ENCODE assay signal across 29 mouse cellular contexts in the genomic region with DNA sequence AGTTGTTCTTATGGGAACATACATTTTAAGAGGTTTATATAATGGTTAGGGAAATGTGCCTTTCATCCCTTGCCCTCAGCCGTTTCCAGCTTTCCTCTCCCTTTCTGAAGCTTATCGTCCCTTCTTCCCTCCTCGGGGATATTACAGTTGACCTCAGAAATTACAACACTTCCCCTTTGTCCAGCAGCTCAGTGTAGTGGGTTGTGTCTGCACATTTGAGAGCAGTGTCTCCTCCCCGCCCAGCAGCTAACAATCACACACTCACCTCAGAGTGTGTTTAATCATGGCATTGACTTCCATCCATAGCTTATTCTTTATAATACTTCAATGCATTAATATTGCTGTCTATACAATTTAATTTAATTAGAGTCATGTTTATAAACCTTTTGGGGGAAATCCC.
DNase-seq lines count a peak whose midpoint lies in the region; ATAC-seq lines count a peak whose summit lies in the region.
"Had no signal": no experiment of that assay in that cellular context is flagged by ENCODE, and none has a peak within 500 bp of the region (broad histone marks: within the 10 kb centered on the region; RNA-seq: fewer than 3 reads in every experiment).

No protein-coding gene starts in this region.

- DNase-seq in heart, postnatal 25 days (ENCODE audit: low spot score): no peak
- peak; percentile 82 for DNase-seq in 416B (ENCODE audit: low read depth)
- DNase-seq in left cerebral cortex, adult 11 months (ENCODE audit: low spot score): no peak
- DNase-seq in hindbrain, embryonic 10.5 days (ENCODE audit: low spot score): no peak
- DNase-seq: adrenal gland, adult 8-10 months; B cell, adult 2 months; cerebellum, adult 2 months; cerebellum, postnatal 14 days; gastrocnemius, postnatal 10 days; kidney, adult 8-10 months; kidney, postnatal 4 days; liver; lung, embryonic 14.5 days; lung, postnatal 14 days; right cerebral cortex, adult 18-20 months; spleen, adult 18-20 months; thymus, postnatal 14 days had no signal

- H3K9ac ChIP-seq in heart, embryonic 12.5 days: no peak overlapping the region
- H3K9ac ChIP-seq: embryonic facial prominence, embryonic 15.5 days; forebrain, embryonic 13.5 days; hindbrain, embryonic 12.5 days; liver, embryonic 14.5 days; lung, embryonic 14.5 days; midbrain, embryonic 13.5 days had no signal

- peaks cover 60% of the 10 kb centered on the region for H3K4me1 ChIP-seq in heart, embryonic 12.5 days (replicated peaks)
- no peaks in the 10 kb centered on the region for H3K4me1 ChIP-seq in hindbrain, embryonic 10.5 days (replicated peaks)
- H3K4me1 ChIP-seq: embryonic facial prominence, embryonic 10.5 days; embryonic facial prominence, embryonic 15.5 days; forebrain, embryonic 13.5 days; hindbrain, embryonic 12.5 days; midbrain, embryonic 13.5 days had no signal

- peaks cover 19% of the 10 kb centered on the region for H3K36me3 ChIP-seq in heart, embryonic 12.5 days
- peaks cover 46% of the 10 kb centered on the region for H3K36me3 ChIP-seq in hindbrain, embryonic 10.5 days

- intact Hi-C loops in heart, postnatal 25 days (cut with DNase I): no loop called here

- 30% methylated on average over 4 of the region's 4 CpGs for WGBS in heart, embryonic 12.5 days
- WGBS in hindbrain, embryonic 10.5 days: 84% methylated on average over 4 of the region's 4 CpGs

- H3K4me2 ChIP-seq in heart, embryonic 12.5 days: no peak overlapping the region
- H3K4me2 ChIP-seq: embryonic facial prominence, embryonic 15.5 days; forebrain, embryonic 13.5 days; hindbrain, embryonic 12.5 days; lung, embryonic 14.5 days; midbrain, embryonic 13.5 days had no signal

- no peak for ATAC-seq in heart, embryonic 12.5 days (ENCODE audit: insufficient number of reproducible peaks, low FRiP score)
- peak; percentile 56 for ATAC-seq in granulocyte monocyte progenitor cell, adult 5-6 weeks (replicated peaks; ENCODE audit: poor library complexity, severe bottlenecking)
- peak; percentile 54 for ATAC-seq in megakaryocyte progenitor cell, adult 5-6 weeks (replicated peaks; ENCODE audit: poor library complexity)
- ATAC-seq: activated CD4-positive, CD25-positive, alpha-beta regulatory T cell, adult 4 months; forebrain, embryonic 13.5 days; intestine, embryonic 16.5 days; midbrain, embryonic 13.5 days had no signal

- H3K27me3 ChIP-seq in heart, embryonic 12.5 days (replicated peaks): no peaks in the 10 kb centered on the region
- no peaks in the 10 kb centered on the region for H3K27me3 ChIP-seq in hindbrain, embryonic 10.5 days (ENCODE audit: insufficient read depth, poor library complexity, severe bottlenecking)
- H3K27me3 ChIP-seq: embryonic facial prominence, embryonic 15.5 days; forebrain, embryonic 13.5 days; hindbrain, embryonic 12.5 days; midbrain, embryonic 13.5 days had no signal

- H3K4me3 ChIP-seq in heart, embryonic 12.5 days: no peak overlapping the region
- H3K4me3 ChIP-seq in hindbrain, embryonic 10.5 days: no peak overlapping the region
- H3K4me3 ChIP-seq: embryonic facial prominence, embryonic 10.5 days; embryonic facial prominence, embryonic 15.5 days; forebrain, embryonic 13.5 days; hindbrain, embryonic 12.5 days; midbrain, embryonic 13.5 days had no signal

- peak overlapping the region; percentile 41; the same call in 1 of the 2 replicates for H3K27ac ChIP-seq in heart, embryonic 12.5 days (ENCODE audit: poor library complexity, severe bottlenecking)
- no peak overlapping the region for H3K27ac ChIP-seq in hindbrain, embryonic 10.5 days
- H3K27ac ChIP-seq: embryonic facial prominence, embryonic 10.5 days; embryonic facial prominence, embryonic 15.5 days; forebrain, embryonic 13.5 days; hindbrain, embryonic 12.5 days; kidney, postnatal 0 days; liver, embryonic 14.5 days; midbrain, embryonic 13.5 days had no signal

- H3K9me3 ChIP-seq in heart, embryonic 12.5 days (replicated peaks): 0 out of 2 replicates have a peak, but pooled peaks cover 5% of the 10 kb centered on the region
- peaks cover 6% of the 10 kb centered on the region for H3K9me3 ChIP-seq in hindbrain, embryonic 10.5 days
- H3K9me3 ChIP-seq: embryonic facial prominence, embryonic 15.5 days; forebrain, embryonic 13.5 days; hindbrain, embryonic 12.5 days had no signal
